11 mouse cellular contexts compared by ENCODE assay signal in the genomic region with DNA sequence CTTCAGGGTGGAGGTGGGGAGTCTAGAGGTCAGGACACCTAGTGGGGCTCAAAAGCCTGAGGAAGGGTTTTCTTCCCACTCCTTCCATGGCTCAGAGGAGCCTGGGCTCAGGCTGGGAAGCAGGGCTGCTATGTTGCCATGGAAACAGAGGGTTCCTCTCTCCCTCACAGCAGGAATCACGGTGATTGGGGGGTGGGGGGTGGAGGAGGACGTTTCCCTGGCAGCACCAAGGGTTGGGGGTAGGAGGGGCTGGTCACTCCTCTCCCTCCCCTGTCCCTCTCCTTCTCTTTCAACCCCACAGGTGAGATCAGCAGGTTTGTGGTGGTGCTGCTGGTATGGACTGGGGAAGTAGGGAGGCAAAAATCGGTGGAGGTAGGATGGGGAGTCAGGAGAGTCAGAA. TPM values are rescaled to one million over a fixed set of nuclear protein-coding genes. Genes with fewer than 3 reads are reported as not detected.
DNase-seq lines count a peak whose midpoint lies in the region; ATAC-seq and TF ChIP-seq lines count a peak whose summit lies in the region.
"Had no signal": no experiment of that assay in that cellular context is flagged by ENCODE, and none has a peak within 500 bp of the region (broad histone marks: within the 10 kb centered on the region; RNA-seq: fewer than 3 reads in every experiment).

No protein-coding gene starts in this region.

- no peaks in the 10 kb centered on the region for H3K36me3 ChIP-seq in neural tube, embryonic 11.5 days (ENCODE audit: control insufficient read depth, insufficient read depth, low read length)
- H3K36me3 ChIP-seq in midbrain, embryonic 16.5 days (ENCODE audit: control insufficient read depth, insufficient read depth, low read length): no peaks in the 10 kb centered on the region
- H3K36me3 ChIP-seq in heart, embryonic 11.5 days (ENCODE audit: control insufficient read depth, insufficient read depth, low read length): no peaks in the 10 kb centered on the region
- no peaks in the 10 kb centered on the region for H3K36me3 ChIP-seq in heart, adult 2 months (ENCODE audit: control insufficient read depth, insufficient read depth, low read length)

- WGBS in neural tube, embryonic 11.5 days: 2% methylated on average over 3 of the region's 3 CpGs
- WGBS in midbrain, embryonic 16.5 days: 0% methylated on average over 3 of the region's 3 CpGs
- 0% methylated on average over 3 of the region's 3 CpGs for WGBS in heart, embryonic 11.5 days (ENCODE audit: insufficient replicate concordance)
- 2% methylated on average over 3 of the region's 3 CpGs for WGBS in heart, adult 2 months

- no peak for TF ChIP-seq CTCF in heart, adult 2 months (IDR thresholded peaks at IDR 0.05)

- no peak overlapping the region for H3K27ac ChIP-seq in neural tube, embryonic 11.5 days (ENCODE audit: low read depth, low read length)
- H3K27ac ChIP-seq in midbrain, embryonic 16.5 days (ENCODE audit: low read length): peak overlapping the region; percentile 74
- H3K27ac ChIP-seq in heart, embryonic 11.5 days (ENCODE audit: low read depth, low read length): no peak overlapping the region
- H3K27ac ChIP-seq in heart, adult 2 months: no peak overlapping the region

- H3K4me1 ChIP-seq in neural tube, embryonic 11.5 days (ENCODE audit: control insufficient read depth, insufficient read depth, low read length): peaks cover 11% of the 10 kb centered on the region
- peaks cover 32% of the 10 kb centered on the region for H3K4me1 ChIP-seq in midbrain, embryonic 16.5 days (ENCODE audit: control insufficient read depth, insufficient read depth, low read length)
- H3K4me1 ChIP-seq in heart, embryonic 11.5 days (ENCODE audit: control insufficient read depth, insufficient read depth, low read length): peaks cover 8% of the 10 kb centered on the region
- H3K4me1 ChIP-seq in heart, adult 2 months (ENCODE audit: control insufficient read depth, insufficient read depth, low read length): peaks cover 3% of the 10 kb centered on the region

- H3K79me2 ChIP-seq in heart, adult 2 months (replicated peaks; ENCODE audit: control insufficient read depth, insufficient read depth, low read length): no peaks in the 10 kb centered on the region

- intact Hi-C loops in heart, adult 2 months (cut with DNase I): no loop called here

- H3K4me2 ChIP-seq in neural tube, embryonic 11.5 days (ENCODE audit: low read depth): no peak overlapping the region
- peak overlapping the region; percentile 37 for H3K4me2 ChIP-seq in midbrain, embryonic 16.5 days (ENCODE audit: low read length)
- no peak overlapping the region for H3K4me2 ChIP-seq in heart, embryonic 11.5 days

- TF ChIP-seq EP300 in heart, adult 2 months (IDR thresholded peaks at IDR 0.05; ENCODE audit: insufficient read depth, low read depth, low read length): no peak

- no peak overlapping the region for H3K4me3 ChIP-seq in neural tube, embryonic 11.5 days (ENCODE audit: low read depth, low read length)
- H3K4me3 ChIP-seq in midbrain, embryonic 16.5 days (ENCODE audit: low read depth, low read length): no peak overlapping the region
- H3K4me3 ChIP-seq in heart, embryonic 11.5 days (ENCODE audit: low read depth, low read length): no peak overlapping the region
- no peak overlapping the region for H3K4me3 ChIP-seq in heart, adult 2 months

- DNase-seq in neural tube, embryonic 11.5 days (ENCODE audit: low spot score): peak; percentile 44
- DNase-seq in neural tube, embryonic 10.5 days (ENCODE audit: extremely low spot score, low spot score): no peak
- peak; percentile 26 to 46 for DNase-seq in layer of hippocampus, adult 8-10 months (ENCODE audit: low spot score in 2 of 2)
- DNase-seq in heart, adult 8-10 months (ENCODE audit: low spot score): no peak
- DNase-seq in heart, adult 2 months: no peak
- DNase-seq in testis, postnatal 10 days (ENCODE audit: low spot score): no peak
- DNase-seq: cerebellum, adult 2 months; lung, postnatal 14 days; spleen, adult 18-20 months had no signal

- H3K9me3 ChIP-seq in neural tube, embryonic 11.5 days (ENCODE audit: control insufficient read depth, low read length): no peaks in the 10 kb centered on the region
- no peaks in the 10 kb centered on the region for H3K9me3 ChIP-seq in midbrain, embryonic 16.5 days (replicated peaks; ENCODE audit: control insufficient read depth, low read length, poor library complexity, severe bottlenecking)
- no peaks in the 10 kb centered on the region for H3K9me3 ChIP-seq in heart, embryonic 11.5 days (replicated peaks; ENCODE audit: control insufficient read depth, low read length)

- no peak; the same call in 1 of the 2 replicates for ATAC-seq in neural tube, embryonic 11.5 days (ENCODE audit: insufficient read depth, low FRiP score, low TSS enrichment)
- ATAC-seq in midbrain, embryonic 16.5 days: peak; percentile 70
- no peak for ATAC-seq in heart, embryonic 11.5 days (replicated peaks; ENCODE audit: insufficient number of reproducible peaks, low FRiP score, low TSS enrichment)

- H3K9ac ChIP-seq in neural tube, embryonic 11.5 days (ENCODE audit: low read length): no peak overlapping the region
- peak overlapping the region; percentile 44; the same call in 1 of the 2 replicates for H3K9ac ChIP-seq in midbrain, embryonic 16.5 days (ENCODE audit: low read depth, low read length)
- H3K9ac ChIP-seq in heart, embryonic 11.5 days (ENCODE audit: low read depth, low read length): no peak overlapping the region
- no peak overlapping the region for H3K9ac ChIP-seq in heart, adult 2 months (ENCODE audit: low read depth, low read length)

- H3K27me3 ChIP-seq in neural tube, embryonic 11.5 days (ENCODE audit: control insufficient read depth, insufficient read depth, low read length): no peaks in the 10 kb centered on the region
- no peaks in the 10 kb centered on the region for H3K27me3 ChIP-seq in midbrain, embryonic 16.5 days (ENCODE audit: control insufficient read depth, insufficient read depth, low read depth, low read length)
- H3K27me3 ChIP-seq in heart, embryonic 11.5 days (ENCODE audit: control insufficient read depth, insufficient read depth, low read length): peaks cover 43% of the 10 kb centered on the region
- no peaks in the 10 kb centered on the region; the same call in 1 of the 2 replicates for H3K27me3 ChIP-seq in heart, adult 2 months (ENCODE audit: control insufficient read depth, insufficient read depth, low read length)

- no peak for TF ChIP-seq POLR2A in heart, adult 2 months (IDR thresholded peaks at IDR 0.05; ENCODE audit: insufficient read depth, low read depth, low read length)

RNA-seq across cellular contexts. Expression of a gene that starts 40.4 kb away (rescaled TPM):
- 59.4 and 60.1 TPM in 2 replicates for polyA plus RNA-seq in neural tube, embryonic 11.5 days (2014; fragmentation: Nextera tagmentation; extraction: Ambion mirVana)
- total RNA-seq in layer of hippocampus, adult 8-10 months (2022): 10 to 100 TPM; 76.4 to 92.0 (median 84.9) TPM
- 92.3 and 97.8 TPM in 2 replicates for polyA plus RNA-seq in midbrain, embryonic 16.5 days (2015; fragmentation: Nextera tagmentation; extraction: Ambion mirVana)
- 67.0 and 72.9 TPM in 2 replicates for polyA plus RNA-seq in heart, embryonic 11.5 days (2014; fragmentation: Nextera tagmentation; extraction: Ambion mirVana)
- 10 to 100 TPM; 58.6 to 65.6 (median 61.3) TPM for total RNA-seq in heart, adult 8-10 months (2022)
- 10 to 100 TPM; 53.1 to 67.9 TPM for total RNA-seq in heart, adult 2 months (2021)
- 48.1 and 63.6 TPM in 2 replicates for polyA plus RNA-seq in heart, adult 2 months (2012; rRNA removed)

Comparison
In these comparisons a context has a peak if more than half of its experiments do, and no peak if none do; other contexts are left out.
1. DNase-seq: peak in neural tube, embryonic 11.5 days (single experiment) and layer of hippocampus, adult 8-10 months (2 of 2); none in neural tube, embryonic 10.5 days (single experiment), heart, adult 8-10 months (single experiment), heart, adult 2 months (0 of 2) and testis, postnatal 10 days (single experiment).